Mouse (Mus musculus): ENCODE measurements around the gene Tex26. TPM values are rescaled to one million over a fixed set of nuclear protein-coding genes. Genes with fewer than 3 reads are reported as not detected.

Tex26 gene
- polyA plus RNA-seq, 1 experiment from 2014 or later: 0.14 TPM

GRCm38 (mm10) chr5:149490275-149490674, 50.8 kb downstream of the Tex26 start:
- Histone ChIP-seq H3K9ac (ENCODE audit: low read depth, low read length) (no peak overlapping the region), H3K36me3 (ENCODE audit: insufficient read depth, low read length) (no peaks in the 10 kb centered on the region), H3K27me3 (ENCODE audit: insufficient read depth, low read length) (no peaks in the 10 kb centered on the region), H3K4me3 (replicated peaks; ENCODE audit: low read depth, low read length) (no peak overlapping the region), H3K4me2 (ENCODE audit: low read length) (no peak overlapping the region), H3K9me3 (replicated peaks; ENCODE audit: low read length) (no peaks in the 10 kb centered on the region), H3K4me1 (replicated peaks; ENCODE audit: insufficient read depth, low read length) (no peaks in the 10 kb centered on the region), H3K27ac (no peak overlapping the region)
- DNase-seq (ENCODE audit: low spot score): no peak
- WGBS: 69% methylated on average over 15 of the region's 15 CpGs
- TF ChIP-seq CTCF (IDR thresholded peaks at IDR 0.05; ENCODE audit: low read depth): no peak
- no peak for ATAC-seq (replicated peaks; ENCODE audit: low FRiP score, low read depth)

GRCm38 (mm10) chr5:149495655-149496054, 56.2 kb downstream of the Tex26 start:
- Histone ChIP-seq H3K27me3 (ENCODE audit: insufficient read depth, low read length) (no peaks in the 10 kb centered on the region), H3K4me3 (replicated peaks; ENCODE audit: low read depth, low read length) (no peak overlapping the region), H3K4me1 (replicated peaks; ENCODE audit: insufficient read depth, low read length) (no peaks in the 10 kb centered on the region), H3K27ac (no peak overlapping the region), H3K9ac (ENCODE audit: low read depth, low read length) (no peak overlapping the region), H3K36me3 (ENCODE audit: insufficient read depth, low read length) (no peaks in the 10 kb centered on the region), H3K9me3 (replicated peaks; ENCODE audit: low read length) (no peaks in the 10 kb centered on the region), H3K4me2 (ENCODE audit: low read length) (no peak overlapping the region)
- ATAC-seq (replicated peaks; ENCODE audit: low FRiP score, low read depth) (no peak), DNase-seq (ENCODE audit: low spot score) (no peak)
- WGBS: 21% methylated on average over 6 of the region's 6 CpGs
- no peak for TF ChIP-seq CTCF (IDR thresholded peaks at IDR 0.05; ENCODE audit: low read depth)

GRCm38 (mm10) chr5:149496401-149497066, 57.1 kb downstream of the Tex26 start:
- WGBS: 61% methylated on average over 12 of the region's 12 CpGs
- Histone ChIP-seq H3K4me3 (replicated peaks; ENCODE audit: low read depth, low read length) (no peak overlapping the region), H3K9ac (ENCODE audit: low read depth, low read length) (no peak overlapping the region), H3K4me1 (replicated peaks; ENCODE audit: insufficient read depth, low read length) (no peaks in the 10 kb centered on the region), H3K4me2 (ENCODE audit: low read length) (no peak overlapping the region), H3K9me3 (replicated peaks; ENCODE audit: low read length) (no peaks in the 10 kb centered on the region), H3K36me3 (ENCODE audit: insufficient read depth, low read length) (no peaks in the 10 kb centered on the region), H3K27ac (no peak overlapping the region), H3K27me3 (ENCODE audit: insufficient read depth, low read length) (no peaks in the 10 kb centered on the region)
- DNase-seq (ENCODE audit: low spot score): no peak
- no peak for ATAC-seq (replicated peaks; ENCODE audit: low FRiP score, low read depth)
- no peak for TF ChIP-seq CTCF (IDR thresholded peaks at IDR 0.05; ENCODE audit: low read depth)

GRCm38 (mm10) chr5:149499936-149500335, 60.5 kb downstream of the Tex26 start:
- no peaks in the 10 kb centered on the region for H3K4me1 ChIP-seq (replicated peaks; ENCODE audit: insufficient read depth, low read length)
- no peak overlapping the region for H3K4me2 ChIP-seq (ENCODE audit: low read length)
- H3K27ac ChIP-seq: no peak overlapping the region
- no peak overlapping the region for H3K4me3 ChIP-seq (replicated peaks; ENCODE audit: low read depth, low read length)
- no peaks in the 10 kb centered on the region for H3K9me3 ChIP-seq (replicated peaks; ENCODE audit: low read length)
- H3K27me3 ChIP-seq (ENCODE audit: insufficient read depth, low read length): no peaks in the 10 kb centered on the region
- WGBS: 38% methylated on average over 4 of the region's 4 CpGs
- H3K36me3 ChIP-seq (ENCODE audit: insufficient read depth, low read length): no peaks in the 10 kb centered on the region
- ATAC-seq (replicated peaks; ENCODE audit: low FRiP score, low read depth) (no peak), DNase-seq (ENCODE audit: low spot score) (no peak)
- H3K9ac ChIP-seq (ENCODE audit: low read depth, low read length): no peak overlapping the region
- no peak for TF ChIP-seq CTCF (IDR thresholded peaks at IDR 0.05; ENCODE audit: low read depth)

- no peaks in the 10 kb centered on the region for H3K4me1 ChIP-seq (replicated peaks; ENCODE audit: insufficient read depth, low read length)
- H3K9me3 ChIP-seq (replicated peaks; ENCODE audit: low read length): no peaks in the 10 kb centered on the region
- ATAC-seq (replicated peaks; ENCODE audit: low FRiP score, low read depth): no peak
- no peaks in the 10 kb centered on the region for H3K27me3 ChIP-seq (ENCODE audit: insufficient read depth, low read length)
- H3K4me2 ChIP-seq (ENCODE audit: low read length): no peak overlapping the region
- no peaks in the 10 kb centered on the region for H3K36me3 ChIP-seq (ENCODE audit: insufficient read depth, low read length)
- no peak overlapping the region for H3K4me3 ChIP-seq (replicated peaks; ENCODE audit: low read depth, low read length)
- H3K27ac ChIP-seq: no peak overlapping the region
- H3K9ac ChIP-seq (ENCODE audit: low read depth, low read length): no peak overlapping the region
- TF ChIP-seq CTCF (IDR thresholded peaks at IDR 0.05; ENCODE audit: low read depth): no peak
- 80% methylated on average over 23 of the region's 23 CpGs for WGBS
- no peak for DNase-seq (ENCODE audit: low spot score)
Measured at GRCm38 (mm10) chr5:149503423-149504175, 64.1 kb downstream of the Tex26 start.

GRCm38 (mm10) chr5:149504985-149505384, 65.5 kb downstream of the Tex26 start:
- H3K4me1 ChIP-seq (replicated peaks; ENCODE audit: insufficient read depth, low read length): no peaks in the 10 kb centered on the region
- DNase-seq (ENCODE audit: low spot score) (no peak), ATAC-seq (replicated peaks; ENCODE audit: low FRiP score, low read depth) (no peak)
- no peak overlapping the region for H3K4me3 ChIP-seq (replicated peaks; ENCODE audit: low read depth, low read length)
- no peak overlapping the region for H3K4me2 ChIP-seq (ENCODE audit: low read length)
- no peak overlapping the region for H3K9ac ChIP-seq (ENCODE audit: low read depth, low read length)
- WGBS: 78% methylated on average over 8 of the region's 8 CpGs
- no peak overlapping the region for H3K27ac ChIP-seq
- no peaks in the 10 kb centered on the region for H3K9me3 ChIP-seq (replicated peaks; ENCODE audit: low read length)
- H3K36me3 ChIP-seq (ENCODE audit: insufficient read depth, low read length): no peaks in the 10 kb centered on the region
- TF ChIP-seq CTCF (IDR thresholded peaks at IDR 0.05; ENCODE audit: low read depth): no peak
- H3K27me3 ChIP-seq (ENCODE audit: insufficient read depth, low read length): no peaks in the 10 kb centered on the region

Measured in kidney, postnatal 0 days (tissue).